Mouse (Mus musculus): ENCODE results near the gene Stard8. TPM values are rescaled to one million over a fixed set of nuclear protein-coding genes. Genes with fewer than 3 reads are reported as not detected.

Gene Stard8
- polyA plus RNA-seq, 1 experiment: 6.2 TPM

DNA sequence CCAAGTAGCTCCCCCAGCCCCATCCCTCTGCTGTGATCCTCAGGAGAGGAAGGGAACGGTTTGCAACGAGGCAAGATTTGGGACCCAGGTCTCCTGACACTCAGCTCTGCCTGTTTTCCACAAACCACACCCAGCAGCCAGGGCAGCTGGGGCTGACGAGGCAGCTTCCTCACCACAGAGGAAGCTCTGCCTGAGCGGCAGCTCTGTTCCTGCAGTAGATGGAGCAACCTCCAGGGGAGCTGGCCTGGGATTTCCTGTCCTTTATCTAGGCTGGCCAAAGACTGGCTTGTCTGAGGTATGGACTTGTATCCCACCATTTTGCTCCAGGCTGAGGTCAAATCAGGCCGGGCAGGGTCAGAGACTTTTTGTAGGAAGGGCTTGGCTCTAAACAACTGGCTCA lies 46.2 kb downstream of the Stard8 start:
- TF ChIP-seq POLR2A (IDR thresholded peaks at IDR 0.05; ENCODE audit: borderline replicate concordance, control insufficient read depth, low read depth, low read length): no peak
- no peak for TF ChIP-seq CTCF (IDR thresholded peaks at IDR 0.05; ENCODE audit: control insufficient read depth, insufficient read depth, low read length)
- H3K4me3 ChIP-seq (replicated peaks; ENCODE audit: control insufficient read depth, low read depth, low read length): no peak overlapping the region
- H3K4me1 ChIP-seq (ENCODE audit: control insufficient read depth, insufficient read depth, low read length): peaks cover 1% of the 10 kb centered on the region; the same call in 1 of the 2 replicates
- H3K27ac ChIP-seq (ENCODE audit: control insufficient read depth, insufficient read depth, low read depth, low read length, poor library complexity): peak overlapping the region; percentile 76
- 13% methylated on average over 5 of the region's 5 CpGs for WGBS

DNA sequence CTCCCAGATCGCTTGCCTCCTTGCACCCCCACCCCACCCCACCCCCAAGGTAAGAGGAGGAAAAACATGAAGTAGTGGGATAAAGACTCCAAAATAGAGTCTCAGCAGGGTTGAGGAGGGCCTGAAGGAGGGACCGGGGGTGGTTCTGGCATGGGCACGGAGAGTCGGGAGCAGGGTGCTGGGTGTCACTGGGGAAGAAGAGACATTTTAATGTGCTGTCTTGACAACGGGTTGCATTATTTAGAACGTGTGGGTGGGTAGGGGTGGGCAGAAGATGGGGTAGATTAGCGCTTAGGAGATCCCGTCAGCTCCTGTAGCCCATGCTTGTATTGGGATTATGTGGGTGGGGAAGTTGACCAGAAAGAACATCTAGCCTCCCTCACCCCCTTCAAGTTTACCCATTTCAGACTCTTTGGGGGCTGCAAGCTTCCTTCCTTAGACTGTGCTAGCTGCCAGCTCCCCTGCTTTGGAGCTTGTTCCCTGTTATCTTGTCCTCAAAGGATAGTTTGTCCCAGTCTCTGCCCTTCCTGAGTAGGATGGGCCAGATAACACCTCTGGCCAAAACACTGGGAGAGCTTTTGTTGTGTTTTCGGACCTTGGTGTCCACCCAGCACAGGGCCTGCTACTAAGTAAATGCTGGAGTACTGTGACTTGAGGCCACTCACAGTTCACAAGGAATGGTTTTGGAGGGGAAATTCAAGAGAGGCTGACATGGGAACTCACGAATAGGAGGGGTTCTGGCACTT lies 47.9 kb downstream of the Stard8 start:
- Histone ChIP-seq H3K27ac (ENCODE audit: control insufficient read depth, insufficient read depth, low read depth, low read length, poor library complexity) (no peak overlapping the region), H3K4me1 (ENCODE audit: control insufficient read depth, insufficient read depth, low read length) (peaks cover 1% of the 10 kb centered on the region; the same call in 1 of the 2 replicates), H3K4me3 (replicated peaks; ENCODE audit: control insufficient read depth, low read depth, low read length) (no peak overlapping the region)
- WGBS: 77% methylated on average over 10 of the region's 10 CpGs
- TF ChIP-seq CTCF (IDR thresholded peaks at IDR 0.05; ENCODE audit: control insufficient read depth, insufficient read depth, low read length) (no peak), POLR2A (IDR thresholded peaks at IDR 0.05; ENCODE audit: borderline replicate concordance, control insufficient read depth, low read depth, low read length) (no peak)

DNA sequence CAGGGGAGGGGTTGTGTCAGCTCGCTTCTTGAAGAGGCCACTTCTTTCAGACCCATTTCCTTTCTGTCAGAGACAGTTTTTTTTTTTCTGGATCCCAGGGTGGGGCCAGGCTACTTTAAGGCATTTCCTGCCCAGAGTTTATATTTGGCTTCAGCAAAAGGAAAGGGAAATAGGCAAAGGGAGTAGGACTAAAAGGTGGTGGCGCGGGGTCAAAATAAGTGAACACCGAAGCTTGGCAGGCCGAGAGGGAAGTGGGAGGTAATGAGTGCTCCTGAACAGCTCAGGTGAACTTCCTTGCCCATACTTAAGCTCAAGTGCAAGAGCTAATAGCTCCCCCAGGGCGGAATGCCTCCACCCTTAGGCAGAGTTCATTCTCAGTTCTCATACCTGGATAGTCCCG lies 49.2 kb downstream of the Stard8 start:
- no peak overlapping the region for H3K4me3 ChIP-seq (replicated peaks; ENCODE audit: control insufficient read depth, low read depth, low read length)
- TF ChIP-seq POLR2A (IDR thresholded peaks at IDR 0.05; ENCODE audit: borderline replicate concordance, control insufficient read depth, low read depth, low read length): no peak
- no peak for TF ChIP-seq CTCF (IDR thresholded peaks at IDR 0.05; ENCODE audit: control insufficient read depth, insufficient read depth, low read length)
- no peak overlapping the region for H3K27ac ChIP-seq (ENCODE audit: control insufficient read depth, insufficient read depth, low read depth, low read length, poor library complexity)
- peaks cover 1% of the 10 kb centered on the region; the same call in 1 of the 2 replicates for H3K4me1 ChIP-seq (ENCODE audit: control insufficient read depth, insufficient read depth, low read length)
- 42% methylated on average over 7 of the region's 7 CpGs for WGBS

DNA sequence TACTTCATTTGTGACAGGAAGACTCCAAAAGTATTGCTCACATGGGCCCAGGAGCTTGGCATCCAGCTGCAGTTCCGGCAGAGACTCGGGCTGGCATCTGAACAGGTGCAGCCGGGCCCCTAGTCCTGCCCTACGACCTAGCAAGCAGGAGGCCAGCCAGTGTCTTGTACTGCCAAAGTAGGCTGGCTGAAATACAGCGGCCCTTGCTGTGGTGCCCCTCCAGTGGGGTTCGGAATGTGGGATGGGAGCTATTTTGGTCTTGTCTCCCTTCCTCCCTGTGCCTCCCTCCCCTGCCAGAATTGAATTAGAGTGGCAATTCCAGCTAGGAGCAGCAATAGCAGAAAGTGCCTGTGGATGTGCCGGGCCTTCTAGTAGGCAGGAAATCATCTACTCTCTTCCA lies 51.5 kb downstream of the Stard8 start:
- Histone ChIP-seq H3K4me1 (ENCODE audit: control insufficient read depth, insufficient read depth, low read length) (peaks cover 1% of the 10 kb centered on the region; the same call in 1 of the 2 replicates), H3K4me3 (replicated peaks; ENCODE audit: control insufficient read depth, low read depth, low read length) (no peak overlapping the region), H3K27ac (ENCODE audit: control insufficient read depth, insufficient read depth, low read depth, low read length, poor library complexity) (no peak overlapping the region)
- WGBS: 85% methylated on average over 7 of the region's 7 CpGs
- TF ChIP-seq CTCF (IDR thresholded peaks at IDR 0.05; ENCODE audit: control insufficient read depth, insufficient read depth, low read length) (no peak), POLR2A (IDR thresholded peaks at IDR 0.05; ENCODE audit: borderline replicate concordance, control insufficient read depth, low read depth, low read length) (no peak)

DNA sequence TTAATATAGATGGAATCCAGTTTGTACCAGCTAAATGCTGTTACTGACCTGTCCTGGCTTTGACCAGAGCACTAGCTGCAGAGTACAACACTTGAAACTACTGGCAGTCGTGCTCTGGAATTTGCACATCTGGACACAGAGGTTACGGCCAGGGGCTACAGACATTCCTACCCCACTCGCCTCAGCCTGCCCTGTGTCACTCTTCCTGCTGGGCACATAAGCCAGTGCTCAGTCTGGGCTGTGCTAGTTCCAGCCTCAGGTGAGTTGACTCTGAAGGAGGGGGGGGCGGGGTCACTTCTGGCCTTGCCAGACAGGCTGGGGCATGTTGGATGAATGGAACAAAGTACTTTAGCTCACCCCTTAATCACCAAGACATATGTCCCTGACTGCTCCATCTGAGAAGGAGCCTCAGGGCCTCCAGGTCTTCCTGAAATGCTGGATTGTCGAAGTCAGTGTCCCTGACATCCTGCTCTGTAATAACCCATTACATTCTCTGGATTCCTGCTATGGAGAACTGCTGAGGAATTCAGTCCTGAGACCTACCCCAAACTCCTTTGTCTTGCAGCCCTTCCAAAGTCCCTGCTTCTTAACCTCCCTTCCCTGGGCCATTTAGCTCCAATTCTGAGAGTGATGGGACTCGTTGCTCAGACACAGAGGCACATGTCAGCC lies 54.9 kb downstream of the Stard8 start:
- no peak overlapping the region for H3K27ac ChIP-seq (ENCODE audit: control insufficient read depth, insufficient read depth, low read depth, low read length, poor library complexity)
- no peak for TF ChIP-seq CTCF (IDR thresholded peaks at IDR 0.05; ENCODE audit: control insufficient read depth, insufficient read depth, low read length)
- no peak for TF ChIP-seq POLR2A (IDR thresholded peaks at IDR 0.05; ENCODE audit: borderline replicate concordance, control insufficient read depth, low read depth, low read length)
- 74% methylated on average over 6 of the region's 6 CpGs for WGBS
- H3K4me3 ChIP-seq (replicated peaks; ENCODE audit: control insufficient read depth, low read depth, low read length): no peak overlapping the region
- no peaks in the 10 kb centered on the region for H3K4me1 ChIP-seq (ENCODE audit: control insufficient read depth, insufficient read depth, low read length)

DNA sequence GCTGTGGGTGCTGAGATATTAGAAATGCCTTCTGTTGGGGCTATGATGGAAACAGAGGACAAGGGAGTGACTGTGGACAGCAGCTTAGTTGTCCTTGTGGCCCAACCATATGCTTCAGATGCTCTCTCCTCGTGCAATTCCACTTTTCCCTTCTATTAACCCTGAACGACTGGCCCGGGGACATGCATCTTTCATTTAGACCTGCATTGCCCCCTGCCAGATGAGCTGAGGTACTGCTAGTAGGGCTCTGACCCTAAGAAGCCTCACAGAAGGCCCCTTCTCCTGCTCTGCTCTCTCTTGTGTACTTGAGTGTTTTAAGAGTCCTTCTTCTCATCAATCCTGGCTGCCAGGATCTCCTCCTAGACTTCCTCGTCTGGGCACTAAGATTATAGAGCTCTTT lies 56.1 kb downstream of the Stard8 start:
- H3K4me1 ChIP-seq (ENCODE audit: control insufficient read depth, insufficient read depth, low read length): no peaks in the 10 kb centered on the region
- TF ChIP-seq POLR2A (IDR thresholded peaks at IDR 0.05; ENCODE audit: borderline replicate concordance, control insufficient read depth, low read depth, low read length) (no peak), CTCF (IDR thresholded peaks at IDR 0.05; ENCODE audit: control insufficient read depth, insufficient read depth, low read length) (no peak)
- 45% methylated on average over 4 of the region's 4 CpGs for WGBS
- H3K4me3 ChIP-seq (replicated peaks; ENCODE audit: control insufficient read depth, low read depth, low read length): no peak overlapping the region
- H3K27ac ChIP-seq (ENCODE audit: control insufficient read depth, insufficient read depth, low read depth, low read length, poor library complexity): no peak overlapping the region

DNA sequence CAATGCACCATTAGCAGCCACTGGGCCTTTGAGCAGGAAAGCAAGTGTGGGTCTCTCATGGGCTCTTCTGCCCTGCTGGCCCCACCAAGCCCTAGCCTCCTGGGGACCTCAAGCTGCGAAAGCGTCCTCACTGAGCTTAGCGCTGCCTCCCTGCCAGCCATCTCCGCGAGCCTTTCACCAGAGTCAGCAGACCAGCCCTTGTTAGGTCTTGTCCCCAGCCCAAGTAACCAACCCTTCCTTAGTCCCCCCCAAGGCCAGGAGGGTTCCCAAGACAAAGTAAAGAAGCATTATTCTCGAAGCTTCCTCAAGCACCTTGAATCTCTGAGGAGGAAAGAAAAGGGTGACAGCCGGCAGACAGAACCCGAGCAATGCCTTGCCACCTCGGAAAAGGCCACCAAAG lies 62.5 kb downstream of the Stard8 start:
- no peak for TF ChIP-seq POLR2A (IDR thresholded peaks at IDR 0.05; ENCODE audit: borderline replicate concordance, control insufficient read depth, low read depth, low read length)
- H3K4me1 ChIP-seq (ENCODE audit: control insufficient read depth, insufficient read depth, low read length): no peaks in the 10 kb centered on the region; the same call in 1 of the 2 replicates
- WGBS: 87% methylated on average over 9 of the region's 9 CpGs

DNA sequence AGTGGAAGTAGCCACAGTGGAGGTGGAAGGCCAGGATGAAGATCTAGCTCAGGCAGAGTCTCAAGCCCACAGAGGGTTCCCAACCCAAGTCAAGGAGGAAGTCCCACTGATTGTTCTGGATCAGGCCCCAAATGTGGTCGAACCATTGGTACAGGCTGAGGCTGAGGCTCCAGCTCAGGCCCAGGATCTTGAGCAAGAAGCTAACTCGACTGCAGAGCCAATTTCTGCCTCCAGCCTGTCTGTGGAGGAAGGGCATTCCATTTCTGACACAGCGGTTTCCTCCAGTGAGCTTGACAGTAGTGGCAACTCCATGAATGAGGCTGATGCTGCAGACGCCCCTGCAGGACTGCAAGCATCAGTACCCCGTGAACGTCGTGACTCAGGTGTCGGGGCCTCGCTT lies 63.5 kb downstream of the Stard8 start:
- no peak for TF ChIP-seq CTCF (IDR thresholded peaks at IDR 0.05; ENCODE audit: control insufficient read depth, insufficient read depth, low read length)
- no peak for TF ChIP-seq POLR2A (IDR thresholded peaks at IDR 0.05; ENCODE audit: borderline replicate concordance, control insufficient read depth, low read depth, low read length)
- no peaks in the 10 kb centered on the region; the same call in 1 of the 2 replicates for H3K4me1 ChIP-seq (ENCODE audit: control insufficient read depth, insufficient read depth, low read length)
- H3K4me3 ChIP-seq (replicated peaks; ENCODE audit: control insufficient read depth, low read depth, low read length): no peak overlapping the region
- whole genome bisulfite sequencing: 71% methylated on average over 9 of the region's 9 CpGs
- H3K27ac ChIP-seq (ENCODE audit: control insufficient read depth, insufficient read depth, low read depth, low read length, poor library complexity): no peak overlapping the region

More for the DNA sequence above, 62.5 kb downstream of the Stard8 start:
- Histone ChIP-seq H3K27ac (ENCODE audit: control insufficient read depth, insufficient read depth, low read depth, low read length, poor library complexity) (no peak overlapping the region), H3K4me3 (replicated peaks; ENCODE audit: control insufficient read depth, low read depth, low read length) (no peak overlapping the region)

Measured in bone marrow, adult 2 months (tissue).